Mouse (Mus musculus) midbrain, embryonic 12.5 days (tissue): ENCODE results near the gene Zfp385a. TPM values are rescaled to one million over a fixed set of nuclear protein-coding genes. Genes with fewer than 3 reads are reported as not detected.

Experiments
- ATAC-seq: fragments of 200-750 bp; cut with Nextera tagmentation; 2 replicates; pipeline ENCODE4 v1.8.0; 2017; ENCODE audit warnings: low read depth, moderate TSS enrichment, moderate library complexity; ENCODE audit not compliant: low FRiP score
- H3K27ac ChIP-seq: fragments of 300-500 bp; sonication (generic); replicated peaks from 2 replicates; pipeline ENCODE4 v1.5.1; 2016; ENCODE audit warnings: mild to moderate bottlenecking
- H3K27me3 ChIP-seq: fragments of 300-500 bp; sonication (generic); 2 replicates; pipeline ENCODE4 v1.6.1; 2016; ENCODE audit warnings: mild to moderate bottlenecking
- H3K36me3 ChIP-seq: fragments of 300-500 bp; sonication (generic); 2 replicates; pipeline ENCODE4 v1.6.1; 2016
- H3K4me1 ChIP-seq: fragments of 300-500 bp; sonication (generic); 2 replicates; pipeline ENCODE4 v1.6.1; 2016
- H3K4me2 ChIP-seq: fragments of 300-500 bp; sonication (generic); replicated peaks from 2 replicates; pipeline ENCODE4 v1.6.1; 2016; ENCODE audit warnings: mild to moderate bottlenecking, moderate library complexity
- H3K4me3 ChIP-seq: fragments of 300-500 bp; sonication (generic); 2 replicates; pipeline ENCODE4 v1.5.1; 2016; ENCODE audit warnings: mild to moderate bottlenecking
- H3K9ac ChIP-seq: fragments of 300-500 bp; sonication (generic); replicated peaks from 2 replicates; pipeline ENCODE4 v1.6.1; 2016; ENCODE audit warnings: mild to moderate bottlenecking, moderate library complexity
- H3K9me3 ChIP-seq: fragments of 300-500 bp; sonication (generic); 2 replicates; pipeline ENCODE4 v1.6.1; 2016; ENCODE audit warnings: mild to moderate bottlenecking
- WGBS: fragments of 180-500 bp; shearing (Covaris S2); methylation state at CpG from one replicate; pipeline ENCODE4 v1.1.7; 2016; 5-methylcytosine and 5-hydroxymethylcytosine counted together
- polyA plus RNA-seq: library from polyadenylated mRNA; unstranded; fragments of >200 nt; fragmentation: Nextera tagmentation; extraction: Ambion mirVana; gene quantifications from 2 replicates; pipeline ENCODE4 v1.2.1, GENCODE M21; 2016

The Zfp385a gene
- polyA plus RNA-seq, 1 experiment from 2014 or later, result 20.8 TPM

GRCm38 (mm10) chr15:103343556-103343955 is 3.7 kb upstream of the Zfp385a start:
- H3K27ac ChIP-seq, result no peak overlapping the region
- peaks cover 14% of the 10 kb centered on the region; the same call in 1 of the 2 replicates for H3K36me3 ChIP-seq
- H3K4me3 ChIP-seq, result no peak overlapping the region
- H3K4me1 ChIP-seq, result peaks cover 23% of the 10 kb centered on the region
- H3K27me3 ChIP-seq, result peaks cover 32% of the 10 kb centered on the region
- H3K9ac ChIP-seq, result no peak overlapping the region
- H3K4me2 ChIP-seq, result no peak overlapping the region
- no peak for ATAC-seq
- no peaks in the 10 kb centered on the region for H3K9me3 ChIP-seq

GRCm38 (mm10) chr15:103343008-103343407 is 3.1 kb upstream of the Zfp385a start:
- Histone ChIP-seq H3K4me1 (peaks cover 23% of the 10 kb centered on the region), H3K27me3 (peaks cover 36% of the 10 kb centered on the region), H3K4me2 (no peak overlapping the region), H3K9me3 (no peaks in the 10 kb centered on the region), H3K36me3 (peaks cover 14% of the 10 kb centered on the region; the same call in 1 of the 2 replicates), H3K4me3 (no peak overlapping the region), H3K27ac (no peak overlapping the region), H3K9ac (no peak overlapping the region)
- WGBS, result 80% methylated on average over 2 of the region's 3 CpGs
- ATAC-seq, result no peak

- no peak overlapping the region for H3K4me3 ChIP-seq
- no peaks in the 10 kb centered on the region for H3K9me3 ChIP-seq
- peaks cover 14% of the 10 kb centered on the region; the same call in 1 of the 2 replicates for H3K36me3 ChIP-seq
- peaks cover 42% of the 10 kb centered on the region for H3K27me3 ChIP-seq
- 12% methylated on average over 4 of the region's 4 CpGs for WGBS
- peaks cover 23% of the 10 kb centered on the region for H3K4me1 ChIP-seq
- no peak for ATAC-seq
- H3K27ac ChIP-seq, result no peak overlapping the region
- no peak overlapping the region for H3K9ac ChIP-seq
- no peak overlapping the region for H3K4me2 ChIP-seq
Observed at GRCm38 (mm10) chr15:103342415-103342814, 2.5 kb upstream of the Zfp385a start.

- H3K4me1 ChIP-seq, result peaks cover 23% of the 10 kb centered on the region
- WGBS, result 46% methylated on average over 8 of the region's 8 CpGs
- H3K4me3 ChIP-seq, result no peak overlapping the region
- no peaks in the 10 kb centered on the region for H3K9me3 ChIP-seq
- no peak overlapping the region for H3K4me2 ChIP-seq
- ATAC-seq, result no peak
- peaks cover 14% of the 10 kb centered on the region; the same call in 1 of the 2 replicates for H3K36me3 ChIP-seq
- no peak overlapping the region for H3K9ac ChIP-seq
- no peak overlapping the region for H3K27ac ChIP-seq
- peaks cover 47% of the 10 kb centered on the region for H3K27me3 ChIP-seq
Observed at GRCm38 (mm10) chr15:103341547-103341946, 1.7 kb upstream of the Zfp385a start.

GRCm38 (mm10) chr15:103340786-103341185 is 893 bp upstream of the Zfp385a start:
- Histone ChIP-seq H3K9me3 (no peaks in the 10 kb centered on the region), H3K4me2 (peak overlapping the region; percentile 80), H3K9ac (no peak overlapping the region), H3K27me3 (peaks cover 50% of the 10 kb centered on the region), H3K36me3 (peaks cover 8% of the 10 kb centered on the region; the same call in 1 of the 2 replicates), H3K4me1 (peaks cover 24% of the 10 kb centered on the region), H3K27ac (no peak overlapping the region), H3K4me3 (peak overlapping the region; percentile 49; the same call in 1 of the 2 replicates)
- WGBS, result 21% methylated on average over 4 of the region's 4 CpGs
- no peak for ATAC-seq

GRCm38 (mm10) chr15:103339166-103339960 is 530 bp downstream of the Zfp385a start:
- peak; percentile 46 for ATAC-seq
- Histone ChIP-seq H3K4me3 (peak overlapping the region; percentile 49), H3K9ac (peak overlapping the region; percentile 45), H3K4me1 (peaks cover 38% of the 10 kb centered on the region), H3K36me3 (no peaks in the 10 kb centered on the region), H3K4me2 (peak overlapping the region; percentile 80), H3K27ac (no peak overlapping the region), H3K9me3 (no peaks in the 10 kb centered on the region), H3K27me3 (peaks cover 50% of the 10 kb centered on the region)
- 4% methylated on average over 30 of the region's 31 CpGs for WGBS

GRCm38 (mm10) chr15:103338829-103339165 is 1.1 kb downstream of the Zfp385a start:
- H3K27ac ChIP-seq, result no peak overlapping the region
- H3K4me3 ChIP-seq, result peak overlapping the region; percentile 49; the same call in 1 of the 2 replicates
- no peak for ATAC-seq
- H3K9me3 ChIP-seq, result no peaks in the 10 kb centered on the region
- 0 out of 2 replicates have a peak overlapping the region, but pooled peaks have one; percentile 45 for H3K9ac ChIP-seq
- no peaks in the 10 kb centered on the region for H3K36me3 ChIP-seq
- 30% methylated on average over 4 of the region's 4 CpGs for WGBS
- H3K4me2 ChIP-seq, result peak overlapping the region; percentile 80
- peaks cover 50% of the 10 kb centered on the region for H3K27me3 ChIP-seq
- H3K4me1 ChIP-seq, result peaks cover 44% of the 10 kb centered on the region

- Histone ChIP-seq H3K27me3 (peaks cover 50% of the 10 kb centered on the region), H3K36me3 (no peaks in the 10 kb centered on the region), H3K9me3 (no peaks in the 10 kb centered on the region), H3K27ac (no peak overlapping the region), H3K4me2 (no peak overlapping the region), H3K4me3 (no peak overlapping the region), H3K9ac (no peak overlapping the region), H3K4me1 (peaks cover 60% of the 10 kb centered on the region)
- 24% methylated on average over 11 of the region's 11 CpGs for WGBS
- ATAC-seq, result no peak
Observed at GRCm38 (mm10) chr15:103336996-103337667, 2.8 kb downstream of the Zfp385a start.

- peak overlapping the region; percentile 47; the same call in 1 of the 2 replicates for H3K27ac ChIP-seq
- 16% methylated on average over 7 of the region's 7 CpGs for WGBS
Observed at GRCm38 (mm10) chr15:103335488-103336235, 4.2 kb downstream of the Zfp385a start.

GRCm38 (mm10) chr15:103335040-103335439 is 4.9 kb downstream of the Zfp385a start:
- no peak for ATAC-seq
- peak overlapping the region; percentile 11; the same call in 1 of the 2 replicates for H3K27ac ChIP-seq
- WGBS, result 55% methylated on average over 3 of the region's 3 CpGs
- no peaks in the 10 kb centered on the region for H3K9me3 ChIP-seq
- H3K9ac ChIP-seq, result no peak overlapping the region
- no peak overlapping the region for H3K4me3 ChIP-seq
- H3K4me2 ChIP-seq, result no peak overlapping the region
- H3K4me1 ChIP-seq, result peaks cover 49% of the 10 kb centered on the region
- H3K36me3 ChIP-seq, result no peaks in the 10 kb centered on the region
- H3K27me3 ChIP-seq, result peaks cover 32% of the 10 kb centered on the region

More at GRCm38 (mm10) chr15:103335488-103336235, 4.2 kb downstream of the Zfp385a start:
- Histone ChIP-seq H3K36me3 (no peaks in the 10 kb centered on the region), H3K27me3 (peaks cover 37% of the 10 kb centered on the region), H3K4me3 (no peak overlapping the region), H3K4me1 (peaks cover 55% of the 10 kb centered on the region), H3K9me3 (no peaks in the 10 kb centered on the region), H3K9ac (no peak overlapping the region), H3K4me2 (no peak overlapping the region)
- no peak for ATAC-seq

- peak overlapping the region; percentile 11 for H3K27ac ChIP-seq
- 13% methylated on average over 2 of the region's 2 CpGs for WGBS
- 0 out of 2 replicates have a peak overlapping the region, but pooled peaks have one; percentile 2 for H3K9ac ChIP-seq
Observed at GRCm38 (mm10) chr15:103334194-103334593, 5.7 kb downstream of the Zfp385a start.

More at GRCm38 (mm10) chr15:103334194-103334593, 5.7 kb downstream of the Zfp385a start:
- Histone ChIP-seq H3K36me3 (no peaks in the 10 kb centered on the region), H3K9me3 (no peaks in the 10 kb centered on the region), H3K4me3 (no peak overlapping the region), H3K4me2 (peak overlapping the region; percentile 29), H3K27me3 (peaks cover 24% of the 10 kb centered on the region), H3K4me1 (peaks cover 42% of the 10 kb centered on the region)
- peak; percentile 60 for ATAC-seq
